Mouse (Mus musculus) mature B cell (primary cell): ENCODE measurements around the gene Pla2g4e.
"Not testable (repeated sequence)": the region's sequence is repeated elsewhere in the genome, so short reads cannot be mapped to it uniquely, and the experiment has no call there.

ENCODE experiments used
- in situ Hi-C: fragments of 300-500 bp; cut with MboI; formaldehyde crosslinking; loops from 2 replicates; pipeline ENCODE4 v1.14.3; 2019

The Pla2g4e gene

DNA sequence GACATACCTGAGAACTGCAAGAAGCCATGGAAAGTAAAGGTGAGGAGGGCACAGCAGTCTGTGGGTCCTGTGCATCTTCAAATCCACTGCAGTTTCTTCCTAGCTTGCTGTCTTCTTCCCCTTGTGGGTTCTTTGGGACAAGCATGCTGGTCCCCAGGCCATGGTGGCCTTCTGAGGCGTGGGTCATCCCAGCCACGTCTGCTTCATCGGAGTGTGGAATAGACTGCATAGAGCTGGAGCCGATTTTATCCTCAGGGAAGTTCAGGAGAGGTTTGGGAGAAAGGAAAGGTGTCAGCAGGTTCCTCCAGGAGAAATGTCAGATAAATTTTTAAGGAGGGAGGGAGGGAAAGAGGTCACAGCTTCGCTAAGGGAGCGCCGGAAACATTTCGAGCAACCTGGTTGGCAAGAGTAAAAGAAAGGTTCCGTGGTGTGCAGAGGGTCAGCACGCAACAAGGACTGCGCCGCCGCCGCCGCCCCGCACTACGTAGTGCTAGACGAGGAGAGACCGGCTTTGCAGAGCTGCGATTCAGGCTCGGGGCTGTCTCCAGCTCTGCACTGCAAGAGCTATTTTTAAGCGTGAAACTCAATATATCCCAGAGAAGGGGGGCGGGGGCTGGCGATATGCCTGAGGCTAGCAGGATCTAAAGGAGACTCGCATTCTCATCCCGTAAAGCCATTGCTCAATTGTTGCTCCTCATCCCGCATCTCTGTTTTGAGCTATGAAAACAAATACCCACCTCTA, at the start of gene Pla2g4e:
TSS of gene Pla2g4e (minus strand) at position 657 of the 742 bp plus-strand sequence.
- in situ Hi-C loops, result no loop called here

DNA sequence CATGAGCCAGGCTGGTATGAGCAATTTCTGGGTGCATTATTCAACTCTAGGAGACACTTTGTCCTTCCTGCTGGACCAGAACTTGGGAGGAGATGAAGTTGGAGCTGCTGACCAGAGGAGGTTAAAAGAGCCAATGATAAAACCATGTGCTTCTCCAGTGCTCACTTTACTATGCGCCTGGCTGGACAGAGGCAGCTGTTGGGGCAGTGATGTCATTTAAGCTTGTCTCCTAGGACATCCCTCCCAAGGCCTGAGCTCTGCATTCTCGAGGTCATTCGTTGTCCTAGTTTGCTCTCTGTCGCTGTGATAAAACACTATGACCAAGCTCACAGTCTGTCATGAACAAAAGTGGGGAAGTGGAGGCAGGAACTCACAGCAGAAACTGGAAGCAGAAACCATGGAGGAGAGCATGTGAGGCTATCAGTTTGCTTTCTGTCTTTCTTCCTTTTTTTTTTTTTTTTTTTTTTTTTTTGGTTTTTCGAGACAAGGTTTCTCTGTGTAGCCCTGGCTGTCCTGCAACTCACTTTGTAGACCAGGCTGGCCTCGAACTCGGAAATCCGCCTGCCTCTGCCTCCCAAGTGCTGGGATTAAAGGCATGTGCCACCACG, 46.4 kb upstream of the Pla2g4e start:
- in situ Hi-C loops, result no loop called here

DNA sequence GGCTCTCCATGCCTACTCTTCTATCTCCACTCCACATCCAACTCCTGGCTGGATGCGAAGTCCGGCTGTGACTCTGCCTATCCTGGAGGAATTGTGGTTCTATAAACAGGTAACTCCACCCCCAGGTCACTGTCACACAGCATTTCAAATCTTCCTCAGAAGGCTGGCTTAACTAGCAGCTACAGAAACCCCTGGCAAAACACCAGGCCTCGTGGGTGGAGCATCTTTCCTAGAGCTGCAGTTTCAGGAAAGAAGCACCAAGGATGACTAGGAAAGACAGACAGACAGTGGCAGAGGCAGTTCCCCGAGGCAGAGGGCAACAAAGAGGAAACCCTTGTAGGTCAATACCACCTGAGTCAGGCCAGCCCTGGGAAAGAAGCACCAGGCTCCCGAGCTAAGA, 43.9 kb upstream of the Pla2g4e start, which contains the start of gene Pla2g4d:
TSS of gene Pla2g4d (minus strand) at position 203 of the 400 bp plus-strand sequence.
- in situ Hi-C loops, result no loop called here

DNA sequence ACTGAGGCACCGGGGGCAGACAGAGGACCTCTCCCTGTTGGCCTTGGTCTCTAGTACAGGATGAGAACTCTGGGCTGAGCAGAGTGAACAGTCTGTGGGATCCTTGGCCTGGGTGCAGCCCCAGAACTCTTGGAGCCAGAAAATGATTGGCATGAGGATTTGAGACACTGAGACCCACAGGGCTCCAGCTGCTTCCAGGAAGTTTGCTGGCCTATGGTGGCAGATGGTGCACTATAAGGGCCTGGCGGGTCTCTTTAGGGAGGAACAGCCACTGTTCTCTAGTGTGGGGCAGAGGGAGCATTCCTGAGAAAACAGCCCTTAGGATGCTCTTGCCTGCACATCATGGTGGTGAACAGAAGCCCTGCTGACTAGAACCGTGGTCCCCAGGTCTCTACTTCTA, 43.3 kb upstream of the Pla2g4e start:
- in situ Hi-C loops, result no loop called here

DNA sequence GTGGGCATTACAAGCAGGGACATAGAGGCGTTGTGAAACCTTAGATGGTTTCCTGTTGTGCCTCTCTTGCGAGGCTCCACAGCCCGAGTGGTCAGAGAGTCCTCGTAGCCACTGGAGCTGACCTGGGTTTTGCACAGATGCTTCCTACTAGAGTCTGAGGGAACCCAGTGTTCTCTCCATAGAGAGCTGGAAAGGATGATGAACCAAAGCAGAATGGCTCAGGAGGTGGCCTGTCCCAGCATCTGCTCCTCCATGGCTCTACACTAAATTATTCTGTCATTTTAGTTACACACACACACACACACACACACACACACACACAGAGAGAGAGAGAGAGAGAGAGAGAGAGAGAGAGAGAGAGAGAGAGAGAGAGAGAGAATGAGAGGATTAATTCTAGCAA, 40.5 kb upstream of the Pla2g4e start:
- in situ Hi-C loops, result no loop called here

DNA sequence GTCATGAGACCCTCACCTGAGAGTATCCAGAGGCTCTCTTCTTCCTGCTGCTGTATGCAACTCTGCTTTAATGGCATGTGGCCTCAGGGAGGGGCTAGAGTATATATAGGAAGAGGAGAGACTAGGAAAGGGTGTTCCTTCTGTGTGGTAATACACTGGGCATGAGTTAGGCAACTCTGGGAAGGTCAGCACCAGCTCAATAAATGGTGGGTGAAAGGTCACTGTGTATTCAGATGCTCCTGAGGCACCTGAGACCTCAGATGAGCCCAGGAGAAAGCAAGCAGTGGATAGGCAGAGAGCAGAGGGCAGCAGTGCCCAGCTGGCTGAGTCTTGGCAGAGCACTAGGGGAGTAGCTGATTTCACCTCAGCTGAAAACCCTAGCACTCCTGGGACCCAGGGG, 39.6 kb upstream of the Pla2g4e start:
- in situ Hi-C loops, result no loop called here

DNA sequence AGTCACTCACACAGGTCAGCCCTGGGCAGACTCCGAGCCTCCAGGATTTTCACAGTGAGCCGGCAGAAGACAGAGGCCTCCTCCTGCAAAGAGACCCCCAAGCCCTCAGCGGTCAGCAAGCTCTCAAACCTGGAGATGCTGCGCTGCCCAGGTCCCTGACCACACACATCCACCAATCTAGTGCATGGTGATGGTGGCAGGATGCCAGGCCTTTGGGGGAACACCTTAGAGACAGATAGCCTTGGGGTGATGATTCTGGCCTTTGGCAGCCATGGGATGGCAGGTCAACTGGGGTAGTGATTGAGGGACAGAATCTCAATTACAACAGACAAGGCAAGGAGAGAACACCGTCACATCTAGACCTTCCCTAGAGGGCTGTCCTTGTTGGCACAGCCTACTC, 39.0 kb upstream of the Pla2g4e start:
- in situ Hi-C loops, result no loop called here

DNA sequence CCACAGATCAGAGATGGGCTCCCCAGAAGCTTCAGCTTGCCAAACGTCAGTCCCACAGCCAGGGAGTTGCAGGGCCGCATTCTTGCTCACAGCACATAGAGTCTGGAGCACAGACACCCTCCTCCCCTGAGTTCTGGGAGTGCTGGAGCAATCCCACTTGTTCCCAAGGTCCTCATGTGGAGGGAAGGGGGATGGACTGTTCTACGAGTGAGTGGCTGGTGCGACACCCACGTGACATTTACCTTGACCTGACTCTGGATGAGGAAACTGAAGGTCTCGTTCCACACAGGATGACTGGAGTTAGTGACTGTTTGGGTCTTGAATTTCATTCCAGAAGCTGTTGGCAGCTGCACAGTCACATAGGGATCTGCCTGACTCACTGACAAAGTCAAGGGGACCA, 38.4 kb upstream of the Pla2g4e start:
- in situ Hi-C loops, result no loop called here

DNA sequence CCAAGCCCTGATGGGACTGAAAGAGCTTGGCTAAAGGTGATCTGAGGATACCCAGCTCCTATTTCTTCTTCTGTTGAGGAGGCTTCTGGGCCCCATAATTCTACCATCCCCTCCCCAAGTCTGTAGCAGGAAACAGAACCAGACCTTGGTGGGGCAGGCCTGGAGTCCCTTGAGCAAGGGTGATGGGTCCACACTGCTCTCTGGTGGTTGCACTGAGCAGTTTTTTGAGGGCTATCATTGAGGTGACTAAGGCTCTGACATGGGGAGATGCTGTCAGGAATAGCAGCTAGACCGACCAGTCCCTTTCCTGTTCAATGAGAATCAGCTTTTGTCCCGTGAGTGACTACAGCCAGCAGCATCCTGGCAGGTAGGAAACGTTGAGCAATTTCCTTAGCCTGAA, 36.1 kb upstream of the Pla2g4e start:
- in situ Hi-C loops, result no loop called here

DNA sequence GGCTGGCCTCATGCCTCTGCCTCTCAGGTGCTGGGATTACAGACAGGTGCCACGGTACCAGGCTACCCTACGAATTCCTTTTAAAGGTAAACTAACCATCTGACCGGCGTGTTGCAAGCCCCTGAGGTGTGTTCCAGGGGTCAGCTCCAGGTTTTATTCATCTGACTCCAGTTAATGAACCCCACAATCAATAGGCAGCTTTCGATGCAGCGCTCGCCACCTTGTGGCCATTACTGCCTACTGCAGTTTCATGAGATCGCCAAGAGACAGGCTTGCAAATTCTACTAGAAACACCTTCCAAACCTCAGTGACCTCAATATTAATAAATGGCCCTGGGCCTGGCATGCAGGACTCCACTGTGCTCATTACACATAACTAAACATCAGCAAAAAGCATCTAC, 34.8 kb upstream of the Pla2g4e start:
- in situ Hi-C loops, result no loop called here

DNA sequence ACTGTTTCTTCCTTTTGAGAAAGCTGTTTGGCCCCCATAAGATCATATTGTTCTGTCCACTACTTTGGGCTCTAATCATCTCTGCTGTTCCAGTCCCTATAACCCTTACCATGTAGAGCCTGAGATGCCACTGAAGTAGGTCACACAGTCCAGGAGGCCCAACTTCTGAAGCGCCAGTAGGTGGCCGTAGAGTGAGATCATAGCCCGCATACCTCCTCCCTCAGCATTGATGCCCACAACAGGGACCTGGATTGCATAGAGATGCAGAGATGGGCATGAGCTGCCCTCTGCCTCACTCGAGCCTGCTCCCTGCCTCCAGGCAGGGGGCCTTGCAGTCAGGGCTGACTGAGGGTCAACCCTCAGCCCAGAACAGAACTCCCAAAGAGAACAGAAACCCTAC, 31.8 kb upstream of the Pla2g4e start:
- in situ Hi-C loops, result no loop called here

DNA sequence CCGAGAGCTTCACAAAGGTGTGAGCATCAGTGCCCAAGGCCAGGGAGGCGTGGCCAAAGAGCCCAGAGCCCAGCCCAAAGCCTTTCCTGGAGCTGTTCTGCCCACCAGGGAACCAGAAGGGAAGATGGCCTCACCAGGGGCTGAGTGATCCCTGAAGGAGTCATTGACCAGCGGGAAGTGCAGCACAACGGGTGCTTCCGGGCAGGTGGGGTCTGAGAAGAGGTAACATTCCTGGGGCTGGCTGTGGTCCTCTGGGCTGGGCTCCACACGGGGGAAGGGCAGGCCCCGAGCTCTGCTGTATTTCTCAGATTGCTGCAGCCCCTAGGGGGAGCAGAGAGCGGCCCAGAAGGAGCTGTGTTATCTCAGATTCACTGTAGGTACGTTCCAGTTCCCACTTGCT, 23.5 kb upstream of the Pla2g4e start:
- in situ Hi-C loops, result no loop called here

DNA sequence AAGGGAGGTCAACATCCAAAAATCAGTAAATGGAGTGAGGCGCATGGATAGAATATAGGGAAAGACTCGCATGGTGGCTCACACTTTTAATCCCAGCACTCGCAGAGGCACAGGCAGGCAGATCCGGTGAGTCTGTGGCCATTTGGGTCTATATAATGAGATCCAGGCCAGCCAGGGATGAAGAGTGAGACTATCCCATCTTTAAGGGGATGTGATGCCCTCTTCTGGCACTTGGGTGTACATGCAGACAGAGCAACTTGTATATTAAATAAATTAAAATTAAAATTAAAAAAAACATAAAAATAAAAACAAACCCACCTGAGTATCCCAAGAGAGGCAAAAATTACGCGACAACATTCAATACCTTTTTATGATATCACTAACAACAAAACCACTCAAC, 20.4 kb upstream of the Pla2g4e start:
- in situ Hi-C loops, result no loop called here

DNA sequence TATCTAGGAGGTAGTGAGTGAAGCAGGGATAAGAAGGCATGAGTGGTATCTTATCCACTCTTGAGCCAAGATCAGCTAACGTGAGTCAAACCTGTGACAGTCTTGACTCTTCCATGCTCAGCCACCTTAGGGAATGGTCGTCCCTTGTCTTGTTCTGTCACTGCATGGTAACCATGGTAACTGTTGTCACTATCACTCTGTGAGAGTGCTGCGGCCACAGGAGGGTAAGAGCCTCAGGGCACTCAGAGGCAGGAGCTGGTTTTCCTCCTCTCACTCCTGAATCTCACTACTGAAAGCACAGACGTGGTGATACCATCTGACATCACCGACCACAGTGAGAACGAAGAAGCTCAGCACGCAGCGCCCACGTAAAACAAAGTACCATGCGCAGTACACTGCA, 19.7 kb upstream of the Pla2g4e start:
- in situ Hi-C loops, result no loop called here

DNA sequence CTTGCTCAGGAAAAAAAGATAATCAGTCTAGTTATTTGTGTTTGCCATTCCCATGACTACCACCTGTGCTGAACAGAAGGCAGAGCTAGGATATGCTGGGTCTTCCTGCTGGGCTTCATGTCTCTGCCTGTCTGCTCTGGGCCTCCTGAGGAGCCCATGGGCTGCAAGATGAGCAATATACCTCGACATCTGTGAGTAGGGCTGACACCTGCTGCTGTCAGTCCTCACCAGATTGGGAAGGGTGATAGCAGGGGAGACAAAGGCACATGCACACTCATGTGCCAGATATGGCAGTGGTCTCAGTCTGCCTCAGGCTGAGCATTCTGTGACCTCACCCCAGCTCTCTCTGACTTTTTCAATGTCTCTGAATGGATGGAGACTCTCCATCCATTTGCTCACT, 17.7 kb upstream of the Pla2g4e start:
- in situ Hi-C loops, result no loop called here

DNA sequence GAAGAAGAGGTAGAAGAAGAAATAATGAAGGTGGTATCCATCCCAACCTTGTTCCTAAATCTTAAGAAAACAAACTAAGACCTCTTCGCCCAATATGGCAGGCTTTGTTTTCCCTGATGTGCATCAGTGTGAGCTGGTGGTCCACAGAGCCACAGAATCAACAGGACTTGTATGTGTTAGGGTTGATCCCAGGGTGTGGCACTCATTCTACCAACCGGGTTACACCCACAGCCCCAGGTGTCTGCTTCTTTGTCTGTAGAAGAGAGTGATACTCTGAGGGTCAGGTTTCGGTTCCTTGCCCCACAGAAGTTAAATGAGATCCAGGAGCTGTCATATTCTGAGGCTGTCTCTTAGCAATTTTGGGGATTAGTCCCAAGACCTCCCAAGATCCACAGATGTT, 16.2 kb upstream of the Pla2g4e start:
- in situ Hi-C loops, result no loop called here

DNA sequence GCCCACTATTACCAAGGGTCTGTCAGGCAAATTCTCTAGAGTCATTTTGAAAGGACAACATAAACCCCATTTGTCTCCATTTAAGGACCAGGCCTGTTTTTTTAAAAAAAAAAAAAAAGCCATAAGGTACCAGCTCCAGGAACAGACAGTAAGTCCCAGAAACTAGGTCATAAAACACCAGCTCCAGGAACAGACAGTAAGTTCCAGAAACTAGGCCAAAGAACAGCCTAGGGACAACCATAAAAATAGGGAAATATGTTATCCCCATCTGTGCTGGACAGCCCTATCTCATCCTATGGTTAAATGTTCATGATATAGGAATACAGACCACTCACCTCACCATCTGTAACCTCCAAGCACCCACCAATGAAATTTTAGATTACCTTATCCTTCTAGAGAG, 11.1 kb upstream of the Pla2g4e start:
- in situ Hi-C loops, result no loop called here

DNA sequence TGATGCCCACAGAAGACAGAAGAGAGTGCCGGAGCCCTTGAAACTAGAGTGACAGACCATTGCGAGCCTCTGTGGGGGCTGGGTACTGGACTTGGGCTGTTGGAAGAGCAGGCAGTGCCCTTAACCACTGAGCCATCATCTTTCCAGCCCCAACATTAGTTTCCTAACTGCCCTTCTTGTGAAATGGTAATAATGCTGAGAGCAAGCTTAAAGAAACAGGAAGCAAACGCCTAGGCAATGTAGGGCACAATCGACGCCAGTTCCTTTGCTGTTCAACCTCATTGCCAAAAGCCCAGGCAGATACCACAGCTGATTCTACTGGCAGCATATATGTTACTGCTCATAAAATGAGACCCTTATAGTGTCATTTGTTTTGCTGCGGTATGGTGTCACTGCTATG, 7.5 kb upstream of the Pla2g4e start:
- in situ Hi-C loops, result no loop called here

DNA sequence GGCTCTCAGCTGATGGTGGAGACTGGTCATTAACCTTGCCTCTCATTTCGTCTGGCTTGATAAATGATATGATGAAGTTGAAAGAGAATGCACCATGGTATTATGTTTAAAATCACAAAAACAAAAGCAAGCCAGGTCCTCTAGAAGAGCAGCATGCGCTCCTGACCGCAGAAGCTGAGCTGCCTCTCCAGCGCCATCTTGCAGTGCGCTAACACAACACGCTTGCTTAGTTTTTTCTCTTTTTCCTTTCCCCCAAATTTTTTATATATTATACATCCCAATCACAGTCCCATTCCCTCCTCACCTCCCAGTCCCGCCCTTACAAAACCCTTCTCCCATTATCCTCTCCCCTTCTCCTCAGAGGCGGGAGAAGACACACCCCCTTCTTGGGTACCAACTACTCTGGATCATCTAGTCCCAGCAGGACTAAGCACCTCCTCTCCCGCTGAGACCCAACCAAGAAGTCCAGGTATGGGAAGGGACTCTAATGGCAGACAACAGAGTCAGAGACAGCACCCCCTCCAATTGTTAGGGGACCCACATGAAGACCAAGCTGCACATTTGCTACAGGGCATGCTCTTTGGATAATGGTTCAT, 384 bp upstream of the Pla2g4e start:
- in situ Hi-C loops, result no loop called here

DNA sequence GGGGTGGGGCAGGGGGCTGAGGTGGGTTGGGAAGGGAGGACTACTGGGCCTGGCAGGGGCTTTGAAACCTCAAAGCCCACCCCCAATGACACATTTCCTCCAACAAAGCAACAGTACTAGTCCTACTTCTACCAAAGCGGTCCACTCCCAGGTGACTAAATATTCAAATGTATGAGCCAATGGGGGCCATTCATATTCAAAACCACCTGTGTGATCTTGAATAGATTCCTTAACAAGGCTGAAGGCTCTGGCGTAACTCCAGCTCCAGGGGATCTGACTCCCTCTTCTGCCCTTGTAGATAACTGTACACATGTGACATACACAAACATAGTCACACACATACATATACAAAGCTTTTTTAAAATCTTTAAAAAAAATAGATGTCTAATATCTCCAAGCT, 1.1 kb downstream of the Pla2g4e start:
- in situ Hi-C loops, result no loop called here

DNA sequence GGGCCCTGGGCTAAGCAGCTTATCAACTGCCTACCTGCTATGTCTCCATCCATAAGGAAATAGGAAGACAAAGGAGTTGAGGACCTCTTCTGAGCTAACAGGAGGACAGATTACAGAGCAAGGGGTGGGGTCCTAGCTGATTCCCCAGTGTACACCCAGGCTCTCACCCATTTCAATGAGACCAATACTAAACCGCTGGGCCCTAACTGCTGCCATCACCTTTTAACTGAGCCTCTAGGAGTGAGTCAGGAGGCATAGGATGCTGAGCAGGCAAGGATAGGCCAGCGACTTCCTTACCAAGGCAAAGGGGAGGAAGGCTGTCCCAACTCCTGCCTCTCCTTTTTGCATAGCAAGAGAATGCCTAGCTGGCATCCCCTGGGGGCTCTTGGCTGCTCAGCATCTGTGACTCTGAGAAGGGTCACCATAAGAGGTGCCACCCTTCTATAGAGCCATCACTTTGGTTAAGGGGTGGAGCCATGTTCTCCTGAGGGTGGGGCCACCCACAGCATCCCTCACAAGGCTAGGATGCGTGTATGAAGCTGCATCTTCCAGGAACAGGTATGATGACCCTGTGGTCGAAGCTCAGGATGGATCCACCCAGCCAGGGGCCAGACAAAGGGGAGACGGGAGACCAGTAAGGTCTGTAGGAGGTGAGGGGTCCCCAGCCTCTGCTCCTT, 2.2 kb downstream of the Pla2g4e start:
- in situ Hi-C loops, result no loop called here

DNA sequence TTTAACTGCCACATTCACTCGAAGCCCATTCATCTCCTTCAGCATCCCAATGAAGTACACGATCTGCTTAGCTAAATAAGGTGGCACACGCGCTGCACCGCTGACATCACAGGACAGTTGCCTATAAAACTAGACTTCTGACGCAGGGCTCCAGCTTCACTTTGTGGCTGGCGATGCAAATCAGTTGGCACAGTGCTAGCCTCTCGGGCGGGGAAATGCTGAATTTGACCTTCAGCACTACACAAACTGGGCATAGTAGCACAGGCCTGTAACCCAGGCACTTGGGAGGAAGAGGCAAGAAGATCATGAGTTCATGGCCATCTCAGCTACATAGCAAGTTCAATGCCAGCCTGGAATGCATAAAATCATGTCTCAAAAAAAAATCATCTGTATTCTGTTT, 6.4 kb downstream of the Pla2g4e start:
- in situ Hi-C loops, result not testable (repeated sequence)

DNA sequence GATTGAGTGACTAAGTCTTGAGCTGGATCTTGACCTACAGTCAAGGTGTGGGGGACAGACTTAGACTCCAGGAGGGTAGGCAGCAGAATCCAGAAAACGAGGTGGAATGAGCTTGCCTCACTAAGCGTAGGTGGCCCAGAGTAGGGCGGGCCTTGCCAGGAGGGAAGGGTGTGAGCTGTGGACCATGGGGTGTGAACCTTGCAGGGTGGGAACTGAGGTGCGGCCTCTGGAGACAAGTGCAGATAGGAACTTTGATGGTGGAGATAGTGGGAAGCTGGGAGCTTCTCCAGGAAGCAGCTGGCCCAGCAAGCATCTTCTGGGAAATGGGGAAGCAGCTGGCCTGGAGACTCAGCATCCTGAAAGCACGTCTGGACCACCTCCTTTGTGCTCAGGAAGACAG, 7.4 kb downstream of the Pla2g4e start:
- in situ Hi-C loops, result no loop called here
